ENCODE assay signal across 8 mouse cellular contexts in the genomic region with DNA sequence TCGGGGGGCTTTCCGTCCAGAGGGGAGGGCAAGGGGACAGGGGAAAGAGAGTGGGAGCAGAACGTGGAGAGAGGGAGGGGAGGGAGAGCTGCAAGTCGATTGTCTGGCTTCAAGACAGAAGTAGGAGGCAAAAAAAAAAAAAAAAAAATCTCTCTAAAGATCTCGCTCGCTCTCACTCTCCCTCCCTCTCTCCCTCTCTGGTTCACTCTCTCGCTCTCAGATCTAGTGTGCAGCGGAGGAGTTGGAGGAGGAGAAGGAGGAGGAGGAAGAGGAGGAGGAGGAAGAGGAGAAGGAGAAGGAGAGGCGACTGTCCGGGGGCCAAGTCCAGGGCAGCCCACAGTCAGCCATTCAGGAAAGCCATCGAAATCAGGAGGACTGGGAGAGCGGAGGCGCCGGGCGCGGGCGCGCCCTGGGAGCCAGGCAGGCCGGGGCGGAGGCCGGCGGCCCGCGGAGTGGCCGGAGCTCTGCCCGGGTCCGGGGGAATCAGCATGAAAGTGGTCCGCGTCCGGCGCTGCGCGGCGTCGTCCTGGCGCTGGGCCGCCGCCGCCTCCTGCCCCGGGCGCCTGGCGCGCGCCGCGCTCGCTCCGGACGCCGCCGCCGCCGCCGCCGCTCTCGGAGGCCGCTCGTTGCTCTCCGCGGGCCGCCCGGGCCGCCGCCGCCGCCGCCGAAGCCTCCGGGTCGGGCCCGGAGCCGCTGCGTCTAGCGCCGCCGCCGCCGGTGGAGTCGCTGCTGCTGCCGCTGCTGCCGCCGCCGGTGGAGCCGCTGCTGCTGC. TPM values are rescaled to one million over a fixed set of nuclear protein-coding genes. Genes with fewer than 3 reads are reported as not detected.
DNase-seq lines count a peak whose midpoint lies in the region; ATAC-seq lines count a peak whose summit lies in the region.

No protein-coding gene starts in this region.

- peak overlapping the region; percentile 85 for H3K4me2 ChIP-seq in embryonic facial prominence, embryonic 15.5 days (replicated peaks)
- peak overlapping the region; percentile 83 for H3K4me2 ChIP-seq in hindbrain, embryonic 13.5 days
- peak overlapping the region; percentile 62 for H3K4me2 ChIP-seq in liver, embryonic 12.5 days
- H3K4me2 ChIP-seq in stomach, embryonic 14.5 days (replicated peaks; ENCODE audit: low read depth, low read length) = peak overlapping the region; percentile 82

- H3K27me3 ChIP-seq in embryonic facial prominence, embryonic 15.5 days = peaks cover 31% of the 10 kb centered on the region
- peaks cover 14% of the 10 kb centered on the region for H3K27me3 ChIP-seq in hindbrain, embryonic 13.5 days
- peaks cover 93% of the 10 kb centered on the region for H3K27me3 ChIP-seq in liver, embryonic 12.5 days (replicated peaks)
- no peaks in the 10 kb centered on the region for H3K27me3 ChIP-seq in stomach, embryonic 14.5 days (ENCODE audit: control insufficient read depth, insufficient read depth, low read length)

- DNase-seq in cerebellum, adult 11 months = no peak
- DNase-seq in 3T3-L1 (ENCODE audit: low read depth, low spot score) = peak; percentile 42
- no peak for DNase-seq in spleen, adult 12 weeks (ENCODE audit: low spot score)

- peak overlapping the region; percentile 71 for H3K4me3 ChIP-seq in embryonic facial prominence, embryonic 15.5 days (replicated peaks)
- H3K4me3 ChIP-seq in hindbrain, embryonic 13.5 days = peak overlapping the region; percentile 94
- H3K4me3 ChIP-seq in liver, embryonic 12.5 days = peak overlapping the region; percentile 61
- H3K4me3 ChIP-seq in stomach, embryonic 14.5 days (ENCODE audit: low read depth, low read length) = peak overlapping the region; percentile 90

- H3K9me3 ChIP-seq in embryonic facial prominence, embryonic 15.5 days (replicated peaks) = no peaks in the 10 kb centered on the region
- no peaks in the 10 kb centered on the region for H3K9me3 ChIP-seq in hindbrain, embryonic 13.5 days
- no peaks in the 10 kb centered on the region for H3K9me3 ChIP-seq in liver, embryonic 12.5 days (replicated peaks)
- H3K9me3 ChIP-seq in stomach, embryonic 14.5 days (ENCODE audit: control insufficient read depth, low read depth, low read length) = no peaks in the 10 kb centered on the region

- 0 out of 2 replicates have a peak, but pooled peaks have one; percentile 22 for ATAC-seq in cerebellum, adult (ENCODE audit: insufficient number of reproducible peaks, low FRiP score, low TSS enrichment)
- no peak for ATAC-seq in embryonic facial prominence, embryonic 15.5 days (ENCODE audit: insufficient number of reproducible peaks, low FRiP score, low TSS enrichment, low read depth)
- 0 out of 2 replicates have a peak, but pooled peaks have one; percentile 0 for ATAC-seq in hindbrain, embryonic 13.5 days (ENCODE audit: low FRiP score)
- ATAC-seq in liver, embryonic 12.5 days = no peak
- ATAC-seq in stomach, embryonic 14.5 days (ENCODE audit: insufficient number of reproducible peaks, insufficient read depth, low FRiP score, low read depth) = no peak

- peak overlapping the region; percentile 79 for H3K9ac ChIP-seq in embryonic facial prominence, embryonic 15.5 days
- peak overlapping the region; percentile 99 for H3K9ac ChIP-seq in hindbrain, embryonic 13.5 days
- peak overlapping the region; percentile 75 for H3K9ac ChIP-seq in liver, embryonic 12.5 days
- H3K9ac ChIP-seq in stomach, embryonic 14.5 days (replicated peaks; ENCODE audit: low read depth, low read length) = peak overlapping the region; percentile 100

- H3K27ac ChIP-seq in embryonic facial prominence, embryonic 15.5 days (replicated peaks) = peak overlapping the region; percentile 96
- peak overlapping the region; percentile 100 for H3K27ac ChIP-seq in hindbrain, embryonic 13.5 days
- peak overlapping the region; percentile 91 for H3K27ac ChIP-seq in liver, embryonic 12.5 days
- peak overlapping the region; percentile 100 for H3K27ac ChIP-seq in stomach, embryonic 14.5 days (ENCODE audit: low read length)

- no peaks in the 10 kb centered on the region for H3K36me3 ChIP-seq in embryonic facial prominence, embryonic 15.5 days
- H3K36me3 ChIP-seq in hindbrain, embryonic 13.5 days = 0 out of 2 replicates have a peak, but pooled peaks cover 15% of the 10 kb centered on the region
- H3K36me3 ChIP-seq in liver, embryonic 12.5 days = peaks cover 6% of the 10 kb centered on the region; the same call in 1 of the 2 replicates
- peaks cover 21% of the 10 kb centered on the region for H3K36me3 ChIP-seq in stomach, embryonic 14.5 days (ENCODE audit: control insufficient read depth, insufficient read depth, low read length)

- H3K4me1 ChIP-seq in embryonic facial prominence, embryonic 15.5 days = peaks cover 35% of the 10 kb centered on the region
- H3K4me1 ChIP-seq in hindbrain, embryonic 13.5 days (replicated peaks) = peaks cover 36% of the 10 kb centered on the region
- H3K4me1 ChIP-seq in liver, embryonic 12.5 days = 0 out of 2 replicates have a peak, but pooled peaks cover 3% of the 10 kb centered on the region
- H3K4me1 ChIP-seq in stomach, embryonic 14.5 days (ENCODE audit: control insufficient read depth, insufficient read depth, low read length) = no peaks in the 10 kb centered on the region

- under 1% methylated on average over 70 of the region's 84 CpGs for WGBS in embryonic facial prominence, embryonic 15.5 days
- WGBS in hindbrain, embryonic 13.5 days = under 1% methylated on average over 53 of the region's 84 CpGs
- 1% methylated on average over 58 of the region's 84 CpGs for WGBS in liver, embryonic 12.5 days (ENCODE audit: insufficient replicate concordance)
- WGBS in stomach, embryonic 14.5 days = 0% methylated on average over 39 of the region's 84 CpGs

RNA-seq across cellular contexts. Expression of a gene that starts 5.7 kb away (rescaled TPM):
- 32.3 and 35.6 TPM in 2 replicates for polyA plus RNA-seq in embryonic facial prominence, embryonic 15.5 days (2015; fragmentation: Nextera tagmentation; extraction: Ambion mirVana)
- 118 and 134 TPM in 2 replicates for polyA plus RNA-seq in hindbrain, embryonic 13.5 days (2015; fragmentation: Nextera tagmentation; extraction: Ambion mirVana)
- polyA plus RNA-seq in liver, embryonic 12.5 days (2016; fragmentation: Nextera tagmentation; extraction: Ambion mirVana) = 23.3 and 26.8 TPM in 2 replicates
- 106 and 111 TPM in 2 replicates for polyA plus RNA-seq in stomach, embryonic 14.5 days (2014; fragmentation: Nextera tagmentation; extraction: Ambion mirVana)

Comparison
In these comparisons a context has a peak if more than half of its experiments do, and no peak if none do; other contexts are left out.
1. ATAC-seq: peak in cerebellum, adult (single experiment) and hindbrain, embryonic 13.5 days (single experiment); none in embryonic facial prominence, embryonic 15.5 days (single experiment), liver, embryonic 12.5 days (single experiment) and stomach, embryonic 14.5 days (single experiment).
2. Peak in every context shown above with its lines, with median percentiles within 50 percentile points of each other: H3K27ac ChIP-seq, H3K4me2 ChIP-seq, H3K4me3 ChIP-seq and H3K9ac ChIP-seq.